In the genomic region with DNA sequence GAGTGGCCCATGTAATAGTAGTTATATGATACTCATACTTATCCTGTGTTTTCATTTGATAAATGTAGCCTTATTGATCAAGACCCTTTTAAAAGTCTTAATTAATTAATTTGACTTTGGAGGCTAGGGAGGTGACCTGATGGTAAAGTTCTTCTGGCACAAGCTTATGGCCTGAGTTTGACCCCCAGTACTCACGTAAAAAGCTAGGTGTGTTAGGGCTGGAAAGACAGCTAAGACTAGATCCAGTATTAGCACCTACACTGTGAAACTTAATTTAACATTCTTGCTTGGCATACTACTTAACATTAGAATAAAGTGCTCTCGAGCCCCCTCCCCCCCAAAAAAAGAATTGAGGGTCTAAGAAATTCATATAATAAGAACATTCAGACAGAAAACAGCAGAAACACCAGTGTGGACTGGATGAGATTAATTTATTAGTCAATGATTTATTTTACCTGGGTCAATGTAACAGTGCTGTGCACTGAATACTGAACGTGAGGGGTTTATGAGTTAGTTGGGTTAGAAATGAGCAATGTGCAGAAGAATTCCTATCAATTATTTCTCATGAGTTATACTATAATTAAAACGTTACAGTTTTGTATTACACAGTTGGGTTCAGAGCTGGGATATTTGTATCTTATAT, we compare ENCODE assay signal across 9 mouse cellular contexts. TPM values are rescaled to one million over a fixed set of nuclear protein-coding genes. Genes with fewer than 3 reads are reported as not detected.
DNase-seq lines count a peak whose midpoint lies in the region; ATAC-seq and TF ChIP-seq lines count a peak whose summit lies in the region.
"Had no signal": no experiment of that assay in that cellular context is flagged by ENCODE, and none has a peak within 500 bp of the region (broad histone marks: within the 10 kb centered on the region; RNA-seq: fewer than 3 reads in every experiment).

No protein-coding gene starts in this region.

- ATAC-seq in lung, postnatal 0 days, result no peak
- no peak for ATAC-seq in liver, embryonic 13.5 days (ENCODE audit: low read depth)
- ATAC-seq in megakaryocyte progenitor cell, adult 5-6 weeks (replicated peaks; ENCODE audit: poor library complexity), result no peak

- H3K27me3 ChIP-seq in lung, postnatal 0 days (replicated peaks; ENCODE audit: insufficient read depth, low read length), result no peaks in the 10 kb centered on the region
- no peaks in the 10 kb centered on the region for H3K27me3 ChIP-seq in liver, embryonic 13.5 days

- no peak overlapping the region; the same call in 1 of the 2 replicates for H3K4me3 ChIP-seq in lung, postnatal 0 days (ENCODE audit: low read depth, low read length)
- H3K4me3 ChIP-seq in liver, embryonic 13.5 days (replicated peaks), result peak overlapping the region; percentile 99

- H3K9ac ChIP-seq in lung, postnatal 0 days (replicated peaks; ENCODE audit: low read depth), result no peak overlapping the region
- H3K9ac ChIP-seq in liver, embryonic 13.5 days, result no peak overlapping the region

- no peaks in the 10 kb centered on the region for H3K36me3 ChIP-seq in lung, postnatal 0 days (ENCODE audit: insufficient read depth, low read length)
- peaks cover 21% of the 10 kb centered on the region for H3K36me3 ChIP-seq in liver, embryonic 13.5 days

- WGBS in lung, postnatal 0 days, result 39% methylated on average over 4 of the region's 4 CpGs
- 39% methylated on average over 4 of the region's 4 CpGs for WGBS in liver, embryonic 13.5 days (ENCODE audit: insufficient replicate concordance)

- DNase-seq in cerebellum, adult 11-12 months, result peak; percentile 16
- no peak for DNase-seq in cerebellum, adult 8-10 months
- no peak for DNase-seq in lung, postnatal 0 days (ENCODE audit: low spot score)
- DNase-seq in lung, postnatal 4 days, result no peak
- DNase-seq in liver, embryonic 13.5 days, result no peak
- DNase-seq in adipocyte (ENCODE audit: low spot score), result no peak
- DNase-seq in thymus, postnatal 25 days, result no peak

- H3K9me3 ChIP-seq in lung, postnatal 0 days (ENCODE audit: low read length), result no peaks in the 10 kb centered on the region
- H3K9me3 ChIP-seq in liver, embryonic 13.5 days (replicated peaks), result no peaks in the 10 kb centered on the region

- no peaks in the 10 kb centered on the region for H3K4me1 ChIP-seq in lung, postnatal 0 days (ENCODE audit: insufficient read depth, low read depth, low read length)
- peaks cover 27% of the 10 kb centered on the region for H3K4me1 ChIP-seq in liver, embryonic 13.5 days (replicated peaks)

- no peak for TF ChIP-seq EP300 in lung, postnatal 0 days (IDR thresholded peaks at IDR 0.05)

- no peak for TF ChIP-seq CTCF in lung, postnatal 0 days (IDR thresholded peaks at IDR 0.05)

- peak overlapping the region; percentile 66 for H3K4me2 ChIP-seq in lung, postnatal 0 days (replicated peaks; ENCODE audit: low read depth, low read length)
- peak overlapping the region; percentile 83 for H3K4me2 ChIP-seq in liver, embryonic 13.5 days

- H3K27ac ChIP-seq in lung, postnatal 0 days (ENCODE audit: low read length), result no peak overlapping the region
- no peak overlapping the region for H3K27ac ChIP-seq in liver, embryonic 13.5 days

RNA-seq across cellular contexts. Expression of a gene that starts 2.7 kb away (rescaled TPM):
- not detected in 2 replicates for polyA plus RNA-seq in lung, postnatal 0 days (2015; fragmentation: Nextera tagmentation; extraction: Ambion mirVana)
- not detected in 2 replicates for polyA plus RNA-seq in liver, embryonic 13.5 days (2015; fragmentation: Nextera tagmentation; extraction: Ambion mirVana)
- not detected in 2 replicates for total RNA-seq in megakaryocyte progenitor cell, adult 5-6 weeks (2015)
- total RNA-seq in megakaryocyte progenitor cell, adult 5-6 weeks (2017), result 0.68 TPM in 1 of 2 replicates, not detected in the other
- polyA plus RNA-seq: inflammation-experienced regulatory T-cells, adult 6 months had no signal

RNA-seq across cellular contexts. Expression of a gene that starts 8.7 kb away (rescaled TPM):
- polyA plus RNA-seq in lung, postnatal 0 days (2015; fragmentation: Nextera tagmentation; extraction: Ambion mirVana), result 63.3 and 63.5 TPM in 2 replicates
- 32.2 and 32.9 TPM in 2 replicates for polyA plus RNA-seq in liver, embryonic 13.5 days (2015; fragmentation: Nextera tagmentation; extraction: Ambion mirVana)
- total RNA-seq in megakaryocyte progenitor cell, adult 5-6 weeks (2015), result 112 and 131 TPM in 2 replicates
- total RNA-seq in megakaryocyte progenitor cell, adult 5-6 weeks (2017), result 179 and 200 TPM in 2 replicates

RNA-seq across cellular contexts. Expression of a gene that starts 51.9 kb away (rescaled TPM):
- polyA plus RNA-seq in lung, postnatal 0 days (2015; fragmentation: Nextera tagmentation; extraction: Ambion mirVana), result 7.8 and 10.5 TPM in 2 replicates
- 6.8 and 7.3 TPM in 2 replicates for polyA plus RNA-seq in liver, embryonic 13.5 days (2015; fragmentation: Nextera tagmentation; extraction: Ambion mirVana)
- 13.0 and 15.4 TPM in 2 replicates for total RNA-seq in megakaryocyte progenitor cell, adult 5-6 weeks (2015)
- 27.4 and 32.4 TPM in 2 replicates for total RNA-seq in megakaryocyte progenitor cell, adult 5-6 weeks (2017)

RNA-seq across cellular contexts. Expression of a gene that starts 52.5 kb away (rescaled TPM):
- 10.9 TPM in 2 replicates for polyA plus RNA-seq in lung, postnatal 0 days (2015; fragmentation: Nextera tagmentation; extraction: Ambion mirVana)
- 4.9 and 7.3 TPM in 2 replicates for polyA plus RNA-seq in liver, embryonic 13.5 days (2015; fragmentation: Nextera tagmentation; extraction: Ambion mirVana)
- 18.6 and 34.9 TPM in 2 replicates for total RNA-seq in megakaryocyte progenitor cell, adult 5-6 weeks (2015)
- 17.3 and 19.4 TPM in 2 replicates for total RNA-seq in megakaryocyte progenitor cell, adult 5-6 weeks (2017)
